Mouse (Mus musculus): Measurements from ENCODE around the gene Ccdc113. TPM values are rescaled to one million over a fixed set of nuclear protein-coding genes. Genes with fewer than 3 reads are reported as not detected.

The Ccdc113 gene
- polyA plus RNA-seq (2015; fragmentation: Nextera tagmentation; extraction: Ambion mirVana): 0.42 and 0.62 TPM in 2 replicates

DNA sequence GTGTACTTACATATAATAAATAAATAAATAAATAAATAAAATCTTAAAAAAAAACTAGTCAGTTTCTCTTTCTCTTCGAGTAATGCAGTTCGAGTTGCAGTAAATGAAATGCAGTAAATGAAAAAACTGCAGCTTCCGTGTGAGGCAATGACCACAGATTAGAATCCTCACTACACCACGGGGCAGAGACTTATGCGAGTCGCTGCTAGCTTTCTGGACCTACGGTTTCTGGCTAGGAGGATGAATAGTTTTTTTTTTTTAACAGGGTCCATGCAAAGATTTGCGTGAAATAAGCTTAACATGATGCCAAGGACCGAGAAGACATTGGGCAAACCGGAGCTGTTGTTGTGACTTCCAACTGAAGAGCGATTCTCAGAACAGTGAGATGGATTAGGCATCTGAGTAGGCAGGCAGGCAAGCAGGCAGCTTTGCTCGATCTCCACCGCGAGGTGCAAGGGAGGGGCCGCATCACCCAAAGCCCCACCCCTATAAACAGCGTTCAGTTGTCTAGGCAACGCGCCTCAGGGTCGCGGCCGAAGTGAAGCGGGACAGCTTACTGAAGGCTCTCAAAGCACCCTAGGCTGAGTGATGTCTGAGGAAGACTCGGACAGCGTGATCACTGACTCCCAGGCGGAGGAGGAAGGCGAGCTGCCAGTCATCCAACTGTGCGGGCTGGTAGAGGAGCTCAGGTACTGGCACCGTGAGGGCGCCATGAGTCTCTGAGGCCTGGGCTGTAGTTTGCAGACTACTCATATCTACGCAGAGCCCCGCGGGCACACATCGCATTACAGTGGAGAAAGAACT is at the start of gene Ccdc113:
Gene Ccdc113 (plus strand): TSS at position 502 of the 804 bp plus-strand sequence.
- peak; percentile 78 for DNase-seq (ENCODE audit: low spot score)
- Histone ChIP-seq H3K4me2 (replicated peaks; ENCODE audit: low read depth) (peak within 1 kb of the TSS; percentile 66), H3K27ac (replicated peaks) (no peak within 1 kb of the TSS; the same call in 1 of the 2 replicates), H3K4me1 (replicated peaks; ENCODE audit: control insufficient read depth, insufficient read depth) (no peaks in the 10 kb centered on the region), H3K9me3 (ENCODE audit: control insufficient read depth, low read length) (no peaks in the 10 kb centered on the region), H3K9ac (ENCODE audit: low read length) (peak within 1 kb of the TSS; percentile 50), H3K36me3 (ENCODE audit: control insufficient read depth, insufficient read depth, low read length) (no peaks in the 10 kb centered on the region), H3K27me3 (ENCODE audit: control insufficient read depth, insufficient read depth, low read length) (no peaks in the 10 kb centered on the region), H3K4me3 (ENCODE audit: low read depth, low read length) (peak within 1 kb of the TSS; percentile 43)
- TF ChIP-seq EP300 (optimal IDR thresholded peaks at IDR 0.05): no peak
- TF ChIP-seq CTCF (IDR thresholded peaks at IDR 0.05; ENCODE audit: low read depth): peak; percentile 12; the same call in 1 of the 2 replicates
- peak; percentile 83 for ATAC-seq (ENCODE audit: low FRiP score, low TSS enrichment)
- WGBS: 7% methylated on average over 33 of the region's 33 CpGs

DNA sequence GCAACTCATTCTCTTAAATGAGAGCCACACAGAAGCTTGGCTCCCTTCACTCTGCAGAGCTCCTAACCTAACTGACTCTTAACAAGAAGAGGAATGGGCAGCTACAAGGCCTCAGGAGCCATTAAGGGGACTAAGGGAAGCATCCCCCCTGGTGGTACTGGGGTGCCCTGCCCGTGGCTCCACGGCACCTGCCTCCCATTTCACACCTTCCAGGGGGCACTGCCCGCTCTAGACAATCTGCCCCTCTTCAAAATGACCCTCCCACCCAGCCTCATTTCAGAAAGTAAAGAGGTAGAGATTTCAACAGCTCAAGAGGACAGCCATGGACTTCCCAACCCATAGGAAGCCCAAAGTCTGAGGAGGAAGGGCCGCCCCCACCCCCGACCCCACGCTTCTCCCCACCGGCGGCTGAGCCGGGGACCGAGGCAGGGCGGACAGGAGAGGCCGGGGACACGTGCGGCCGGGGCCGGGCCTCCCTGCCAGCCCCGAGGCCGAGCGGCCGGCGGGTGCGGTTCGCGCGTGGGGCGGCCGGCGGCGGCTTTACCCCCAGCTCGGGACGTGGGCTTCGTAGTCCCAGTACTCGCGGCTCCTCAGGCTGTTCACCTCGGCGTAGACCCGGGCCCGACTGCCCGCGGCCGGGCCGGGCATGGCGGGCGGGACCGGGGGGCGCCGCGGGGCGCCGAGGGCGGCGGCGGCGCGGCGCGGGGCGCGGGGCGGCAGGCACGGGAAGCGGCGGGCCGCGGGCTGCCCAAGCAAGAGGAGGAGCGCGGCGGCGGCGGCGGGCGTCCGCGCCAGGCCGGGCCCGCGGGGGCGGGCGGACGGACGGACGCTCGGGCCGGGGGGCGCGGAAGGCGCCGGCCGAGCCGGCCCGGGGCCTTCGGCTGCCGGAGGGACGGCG is 45.8 kb upstream of the Ccdc113 start:
- Histone ChIP-seq H3K9me3 (ENCODE audit: control insufficient read depth, low read length) (no peaks in the 10 kb centered on the region), H3K4me3 (ENCODE audit: low read depth, low read length) (peak overlapping the region; percentile 88), H3K9ac (ENCODE audit: low read length) (peak overlapping the region; percentile 94), H3K4me2 (replicated peaks; ENCODE audit: low read depth) (peak overlapping the region; percentile 92), H3K36me3 (ENCODE audit: control insufficient read depth, insufficient read depth, low read length) (peaks cover 10% of the 10 kb centered on the region), H3K27me3 (ENCODE audit: control insufficient read depth, insufficient read depth, low read length) (no peaks in the 10 kb centered on the region), H3K4me1 (replicated peaks; ENCODE audit: control insufficient read depth, insufficient read depth) (no peaks in the 10 kb centered on the region; the same call in 1 of the 2 replicates), H3K27ac (replicated peaks) (peak overlapping the region; percentile 58)
- under 1% methylated on average over 53 of the region's 95 CpGs for WGBS
- ATAC-seq (ENCODE audit: low FRiP score, low TSS enrichment) (peak; percentile 45), DNase-seq (ENCODE audit: low spot score) (peak; percentile 29)
- TF ChIP-seq EP300 (optimal IDR thresholded peaks at IDR 0.05) (no peak), CTCF (IDR thresholded peaks at IDR 0.05; ENCODE audit: low read depth) (peak; percentile 22)

DNA sequence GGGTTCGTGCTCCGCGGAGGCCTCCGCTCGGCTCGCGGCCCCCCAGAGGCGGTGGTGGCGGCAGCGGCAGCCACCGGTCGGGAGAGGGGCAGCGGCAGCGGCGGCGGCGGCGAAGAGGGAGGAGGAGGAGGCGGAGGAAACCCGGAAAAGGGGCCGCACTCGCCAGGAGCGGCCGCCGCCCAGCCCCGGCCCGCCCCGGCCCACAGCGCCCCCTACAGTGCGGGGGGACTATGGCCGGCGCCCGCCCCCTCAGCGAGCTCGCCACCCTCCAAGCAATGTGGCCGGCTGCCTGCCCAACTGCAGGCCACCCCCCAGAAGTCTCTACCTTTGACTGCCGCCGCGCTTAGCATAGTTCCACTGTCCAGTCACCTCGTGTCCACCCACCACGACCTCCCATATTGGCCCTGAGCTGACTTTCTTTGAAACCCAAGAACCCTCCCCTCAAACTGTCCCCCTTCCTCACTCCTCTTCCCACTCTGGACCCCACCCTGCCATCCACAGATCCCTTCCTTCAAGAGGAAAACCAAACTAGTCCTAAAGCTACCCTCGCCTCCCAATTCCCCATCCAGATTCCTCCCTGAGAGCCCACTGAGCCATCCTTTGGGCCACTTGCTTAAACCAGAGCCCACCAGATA is 45.1 kb upstream of the Ccdc113 start:
- peak overlapping the region; percentile 79 for H3K4me3 ChIP-seq (ENCODE audit: low read depth, low read length)
- H3K27ac ChIP-seq (replicated peaks): peak overlapping the region; percentile 58
- TF ChIP-seq EP300 (optimal IDR thresholded peaks at IDR 0.05) (no peak), CTCF (IDR thresholded peaks at IDR 0.05; ENCODE audit: low read depth) (peak; percentile 78)
- H3K27me3 ChIP-seq (ENCODE audit: control insufficient read depth, insufficient read depth, low read length): no peaks in the 10 kb centered on the region
- ATAC-seq (ENCODE audit: low FRiP score, low TSS enrichment): peak; percentile 94
- H3K4me1 ChIP-seq (replicated peaks; ENCODE audit: control insufficient read depth, insufficient read depth): no peaks in the 10 kb centered on the region; the same call in 1 of the 2 replicates
- 4% methylated on average over 18 of the region's 42 CpGs for WGBS
- peaks cover 6% of the 10 kb centered on the region for H3K36me3 ChIP-seq (ENCODE audit: control insufficient read depth, insufficient read depth, low read length)
- H3K9me3 ChIP-seq (ENCODE audit: control insufficient read depth, low read length): no peaks in the 10 kb centered on the region
- H3K4me2 ChIP-seq (replicated peaks; ENCODE audit: low read depth): peak overlapping the region; percentile 92
- H3K9ac ChIP-seq (ENCODE audit: low read length): peak overlapping the region; percentile 94
- DNase-seq (ENCODE audit: low spot score): peak; percentile 90

DNA sequence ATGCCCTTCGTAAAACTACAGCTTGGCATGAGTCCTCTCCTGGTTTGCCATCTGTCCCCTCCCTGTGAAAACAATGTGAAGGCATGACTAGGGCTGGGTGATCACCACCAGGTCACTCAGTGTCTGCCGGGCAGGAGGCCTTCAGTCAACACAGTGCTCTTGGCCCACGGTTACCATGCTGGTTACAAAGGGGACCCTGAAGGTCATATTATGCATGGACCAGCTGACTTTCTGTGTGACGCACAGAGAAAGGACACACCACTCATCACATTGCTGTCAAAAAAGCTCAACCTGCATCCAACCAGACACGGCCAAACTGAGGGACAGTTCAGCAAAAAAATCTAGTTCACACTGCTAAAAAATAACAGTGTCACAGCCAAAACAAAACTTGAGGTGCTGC is 43.9 kb upstream of the Ccdc113 start, which contains the start of gene Csnk2a2:
Gene Csnk2a2 (minus strand): TSS at position 34 of the 400 bp plus-strand sequence.
- 72% methylated on average over 5 of the region's 5 CpGs for WGBS
- Histone ChIP-seq H3K9ac (ENCODE audit: low read length) (peak within 1 kb of the TSS; percentile 94; the same call in 1 of the 2 replicates), H3K4me1 (replicated peaks; ENCODE audit: control insufficient read depth, insufficient read depth) (no peaks in the 10 kb centered on the region; the same call in 1 of the 2 replicates), H3K36me3 (ENCODE audit: control insufficient read depth, insufficient read depth, low read length) (0 out of 2 replicates have a peak, but pooled peaks cover 4% of the 10 kb centered on the region), H3K4me2 (replicated peaks; ENCODE audit: low read depth) (peak within 1 kb of the TSS; percentile 64), H3K27me3 (ENCODE audit: control insufficient read depth, insufficient read depth, low read length) (no peaks in the 10 kb centered on the region), H3K4me3 (ENCODE audit: low read depth, low read length) (peak within 1 kb of the TSS; percentile 79), H3K27ac (replicated peaks) (no peak within 1 kb of the TSS), H3K9me3 (ENCODE audit: control insufficient read depth, low read length) (no peaks in the 10 kb centered on the region)
- ATAC-seq (ENCODE audit: low FRiP score, low TSS enrichment): no peak
- TF ChIP-seq CTCF (IDR thresholded peaks at IDR 0.05; ENCODE audit: low read depth): no peak
- no peak for TF ChIP-seq EP300 (optimal IDR thresholded peaks at IDR 0.05)
- no peak for DNase-seq (ENCODE audit: low spot score)

DNA sequence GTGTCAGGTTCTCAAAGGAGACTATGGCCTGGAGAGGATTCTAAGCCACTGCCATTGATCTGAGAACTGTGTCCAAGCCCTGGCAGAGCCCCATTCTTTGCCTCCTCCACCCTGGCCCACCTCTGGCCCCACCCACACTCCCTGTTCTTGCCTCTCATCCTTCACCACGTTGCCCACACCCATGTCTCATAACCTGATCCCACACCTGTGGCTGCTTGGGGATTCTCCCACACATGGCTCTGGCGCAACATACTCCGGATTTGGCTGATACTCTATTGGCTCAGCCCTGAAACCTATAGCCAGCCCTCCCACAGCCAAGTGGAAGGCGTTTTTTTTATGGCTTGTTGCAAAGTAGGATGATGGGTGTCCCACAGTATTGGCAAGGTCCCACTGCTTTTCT is 41.8 kb upstream of the Ccdc113 start:
- Histone ChIP-seq H3K27me3 (ENCODE audit: control insufficient read depth, insufficient read depth, low read length) (no peaks in the 10 kb centered on the region), H3K36me3 (ENCODE audit: control insufficient read depth, insufficient read depth, low read length) (no peaks in the 10 kb centered on the region), H3K9ac (ENCODE audit: low read length) (no peak overlapping the region), H3K4me3 (ENCODE audit: low read depth, low read length) (no peak overlapping the region), H3K9me3 (ENCODE audit: control insufficient read depth, low read length) (no peaks in the 10 kb centered on the region), H3K4me2 (replicated peaks; ENCODE audit: low read depth) (no peak overlapping the region), H3K27ac (replicated peaks) (0 out of 2 replicates have a peak overlapping the region, but pooled peaks have one; percentile 18), H3K4me1 (replicated peaks; ENCODE audit: control insufficient read depth, insufficient read depth) (no peaks in the 10 kb centered on the region; the same call in 1 of the 2 replicates)
- 46% methylated on average over 4 of the region's 4 CpGs for WGBS
- no peak for TF ChIP-seq EP300 (optimal IDR thresholded peaks at IDR 0.05)
- TF ChIP-seq CTCF (IDR thresholded peaks at IDR 0.05; ENCODE audit: low read depth): no peak
- DNase-seq (ENCODE audit: low spot score) (peak; percentile 20), ATAC-seq (ENCODE audit: low FRiP score, low TSS enrichment) (peak; percentile 51; the same call in 1 of the 2 replicates)
